Mouse (Mus musculus) midbrain, embryonic 16.5 days (tissue): ENCODE measurements around the gene Irf7. TPM values are rescaled to one million over a fixed set of nuclear protein-coding genes. Genes with fewer than 3 reads are reported as not detected.

Experiments
- ATAC-seq: fragments of 200-750 bp; cut with Nextera tagmentation; 2 replicates; pipeline ENCODE4 v1.8.0; 2017; ENCODE audit warnings: moderate TSS enrichment
- H3K27ac ChIP-seq: fragments of 300-500 bp; sonication (generic); 2 replicates; pipeline ENCODE4 v1.5.1; 2014; ENCODE audit warnings: mild to moderate bottlenecking, low read length, mixed read lengths
- H3K27me3 ChIP-seq: fragments of 300-500 bp; sonication (generic); 2 replicates; pipeline ENCODE4 v1.6.1; 2014; ENCODE audit warnings: low read depth, low read length, mixed read lengths; ENCODE audit not compliant: control insufficient read depth, insufficient read depth
- H3K36me3 ChIP-seq: fragments of 300-500 bp; sonication (generic); 2 replicates; pipeline ENCODE4 v1.6.1; 2014; ENCODE audit warnings: mild to moderate bottlenecking, low read length, moderate library complexity, mixed read lengths; ENCODE audit not compliant: control insufficient read depth, insufficient read depth
- H3K4me1 ChIP-seq: fragments of 300-500 bp; sonication (generic); 2 replicates; pipeline ENCODE4 v1.6.1; 2014; ENCODE audit warnings: mild to moderate bottlenecking, low read length, mixed read lengths; ENCODE audit not compliant: control insufficient read depth, insufficient read depth
- H3K4me2 ChIP-seq: fragments of 300-500 bp; sonication (generic); 2 replicates; pipeline ENCODE4 v1.6.1; 2014; ENCODE audit warnings: mild to moderate bottlenecking, low read length, mixed read lengths
- H3K4me3 ChIP-seq: fragments of 300-500 bp; sonication (generic); 2 replicates; pipeline ENCODE4 v1.5.1; 2014; ENCODE audit warnings: low read depth, mild to moderate bottlenecking, low read length, moderate library complexity, mixed read lengths
- H3K9ac ChIP-seq: fragments of 300-500 bp; sonication (generic); 2 replicates; pipeline ENCODE4 v1.6.1; 2014; ENCODE audit warnings: low read depth, low read length, mixed read lengths
- H3K9me3 ChIP-seq: fragments of 300-500 bp; sonication (generic); replicated peaks from 2 replicates; pipeline ENCODE4 v1.6.1; 2014; ENCODE audit warnings: mild to moderate bottlenecking, low read length, mixed read lengths; ENCODE audit not compliant: control insufficient read depth, poor library complexity, severe bottlenecking
- WGBS: fragments of 180-500 bp; shearing (Covaris S2); extraction: QIAGEN DNeasy Blood & Tissue Kit; methylation state at CpG from one replicate; pipeline ENCODE4 v1.1.7; 2014; 5-methylcytosine and 5-hydroxymethylcytosine counted together
- polyA plus RNA-seq: library from polyadenylated mRNA; unstranded; fragments of >200 nt; fragmentation: Nextera tagmentation; extraction: Ambion mirVana; gene quantifications from 2 replicates; pipeline ENCODE4 v1.2.1, GENCODE M21; 2015

Gene Irf7
- polyA plus RNA-seq, 1 experiment from 2014 or later, result 1.4 TPM

GRCm38 (mm10) chr7:141294479-141294878 lies 28.2 kb upstream of the Irf7 start:
- Histone ChIP-seq H3K4me2 (peak overlapping the region; percentile 73), H3K4me1 (peaks cover 16% of the 10 kb centered on the region), H3K9ac (no peak overlapping the region; the same call in 1 of the 2 replicates), H3K27ac (no peak overlapping the region), H3K36me3 (no peaks in the 10 kb centered on the region), H3K27me3 (peaks cover 38% of the 10 kb centered on the region), H3K9me3 (no peaks in the 10 kb centered on the region), H3K4me3 (peak overlapping the region; percentile 35)
- 7% methylated on average over 21 of the region's 22 CpGs for WGBS
- ATAC-seq, result no peak

GRCm38 (mm10) chr7:141293852-141294471 lies 27.7 kb upstream of the Irf7 start:
- WGBS, result under 1% methylated on average over 47 of the region's 53 CpGs

GRCm38 (mm10) chr7:141292583-141293388 lies 26.5 kb upstream of the Irf7 start:
- no peak overlapping the region for H3K27ac ChIP-seq
- H3K9me3 ChIP-seq, result no peaks in the 10 kb centered on the region
- H3K4me2 ChIP-seq, result peak overlapping the region; percentile 92
- no peak overlapping the region; the same call in 1 of the 2 replicates for H3K9ac ChIP-seq
- H3K4me1 ChIP-seq, result peaks cover 16% of the 10 kb centered on the region
- peak overlapping the region; percentile 51; the same call in 1 of the 2 replicates for H3K4me3 ChIP-seq
- H3K27me3 ChIP-seq, result peaks cover 38% of the 10 kb centered on the region
- ATAC-seq, result no peak
- WGBS, result 27% methylated on average over 15 of the region's 15 CpGs
- H3K36me3 ChIP-seq, result no peaks in the 10 kb centered on the region

More at GRCm38 (mm10) chr7:141293852-141294471, 27.7 kb upstream of the Irf7 start:
- Histone ChIP-seq H3K9me3 (no peaks in the 10 kb centered on the region), H3K36me3 (no peaks in the 10 kb centered on the region), H3K27me3 (peaks cover 38% of the 10 kb centered on the region), H3K9ac (peak overlapping the region; percentile 30), H3K4me1 (peaks cover 16% of the 10 kb centered on the region), H3K27ac (no peak overlapping the region), H3K4me3 (peak overlapping the region; percentile 35), H3K4me2 (peak overlapping the region; percentile 73)
- 0 out of 2 replicates have a peak, but pooled peaks have one; percentile 23 for ATAC-seq

- H3K4me1 ChIP-seq, result peaks cover 16% of the 10 kb centered on the region
- no peaks in the 10 kb centered on the region for H3K36me3 ChIP-seq
- H3K4me2 ChIP-seq, result peak within 1 kb of the TSS; percentile 92
- no peak within 1 kb of the TSS for H3K27ac ChIP-seq
- H3K27me3 ChIP-seq, result peaks cover 38% of the 10 kb centered on the region
- H3K9ac ChIP-seq, result peak within 1 kb of the TSS; percentile 72
- ATAC-seq, result peak; percentile 70
- 1% methylated on average over 46 of the region's 46 CpGs for WGBS
- no peaks in the 10 kb centered on the region for H3K9me3 ChIP-seq
- H3K4me3 ChIP-seq, result peak within 1 kb of the TSS; percentile 51
These were observed 25.8 kb upstream of the Irf7 start, which contains the start of gene Drd4 for GRCm38 (mm10) chr7:141291921-141292582. Drd4 (plus strand) TSS chr7:141292006.

GRCm38 (mm10) chr7:141288042-141288441 lies 21.8 kb upstream of the Irf7 start:
- Histone ChIP-seq H3K36me3 (no peaks in the 10 kb centered on the region), H3K4me2 (no peak overlapping the region), H3K9ac (no peak overlapping the region), H3K27me3 (peaks cover 11% of the 10 kb centered on the region), H3K27ac (no peak overlapping the region), H3K4me1 (peaks cover 4% of the 10 kb centered on the region), H3K9me3 (no peaks in the 10 kb centered on the region), H3K4me3 (no peak overlapping the region)
- 85% methylated on average over 3 of the region's 3 CpGs for WGBS
- no peak for ATAC-seq

GRCm38 (mm10) chr7:141282756-141283155 lies 16.5 kb upstream of the Irf7 start:
- Histone ChIP-seq H3K9me3 (no peaks in the 10 kb centered on the region), H3K4me3 (no peak overlapping the region), H3K4me2 (no peak overlapping the region), H3K27me3 (peaks cover 5% of the 10 kb centered on the region), H3K9ac (no peak overlapping the region), H3K4me1 (peaks cover 5% of the 10 kb centered on the region), H3K27ac (no peak overlapping the region), H3K36me3 (no peaks in the 10 kb centered on the region)
- ATAC-seq, result no peak
- 83% methylated on average over 4 of the region's 4 CpGs for WGBS

GRCm38 (mm10) chr7:141281442-141281841 lies 15.2 kb upstream of the Irf7 start:
- WGBS, result 57% methylated on average over 6 of the region's 6 CpGs

GRCm38 (mm10) chr7:141278766-141279590 lies 12.7 kb upstream of the Irf7 start, which contains the start of gene Sct:
Sct (minus strand) TSS chr7:141279133.
- no peaks in the 10 kb centered on the region for H3K36me3 ChIP-seq
- WGBS, result 2% methylated on average over 44 of the region's 46 CpGs
- H3K4me1 ChIP-seq, result peaks cover 5% of the 10 kb centered on the region
- 0 out of 2 replicates have a peak within 1 kb of the TSS, but pooled peaks have one; percentile 11 for H3K27ac ChIP-seq
- peaks cover 5% of the 10 kb centered on the region for H3K27me3 ChIP-seq
- H3K9ac ChIP-seq, result peak within 1 kb of the TSS; percentile 74
- H3K9me3 ChIP-seq, result no peaks in the 10 kb centered on the region
- H3K4me3 ChIP-seq, result peak within 1 kb of the TSS; percentile 56
- ATAC-seq, result peak; percentile 82
- H3K4me2 ChIP-seq, result peak within 1 kb of the TSS; percentile 97

More at GRCm38 (mm10) chr7:141281442-141281841, 15.2 kb upstream of the Irf7 start:
- H3K9ac ChIP-seq, result no peak overlapping the region
- peaks cover 5% of the 10 kb centered on the region for H3K4me1 ChIP-seq
- H3K36me3 ChIP-seq, result no peaks in the 10 kb centered on the region
- H3K4me3 ChIP-seq, result no peak overlapping the region
- no peak for ATAC-seq
- H3K9me3 ChIP-seq, result no peaks in the 10 kb centered on the region
- peaks cover 5% of the 10 kb centered on the region for H3K27me3 ChIP-seq
- H3K27ac ChIP-seq, result no peak overlapping the region
- no peak overlapping the region for H3K4me2 ChIP-seq
